Mouse (Mus musculus) embryonic facial prominence, embryonic 15.5 days (tissue): ENCODE measurements around the gene Dchs1. TPM values are rescaled to one million over a fixed set of nuclear protein-coding genes. Genes with fewer than 3 reads are reported as not detected.

Experiments
- ATAC-seq: fragments of 200-750 bp; cut with Nextera tagmentation; 2 replicates; pipeline ENCODE4 v1.8.0; 2017; ENCODE audit warnings: low read depth, moderate TSS enrichment; ENCODE audit not compliant: insufficient number of reproducible peaks, low FRiP score, low TSS enrichment
- H3K27ac ChIP-seq: fragments of 300-500 bp; sonication (generic); replicated peaks from 2 replicates; pipeline ENCODE4 v1.5.1; 2015; ENCODE audit warnings: mild to moderate bottlenecking, inconsistent platforms
- H3K27me3 ChIP-seq: fragments of 300-500 bp; sonication (generic); 2 replicates; pipeline ENCODE4 v1.6.1; 2015; ENCODE audit warnings: inconsistent platforms
- H3K36me3 ChIP-seq: fragments of 300-500 bp; sonication (generic); 2 replicates; pipeline ENCODE4 v1.6.1; 2015; ENCODE audit warnings: mild to moderate bottlenecking, inconsistent platforms
- H3K4me1 ChIP-seq: fragments of 300-500 bp; sonication (generic); 2 replicates; pipeline ENCODE4 v1.6.1; 2015; ENCODE audit warnings: inconsistent platforms
- H3K4me2 ChIP-seq: fragments of 300-500 bp; sonication (generic); replicated peaks from 2 replicates; pipeline ENCODE4 v1.6.1; 2015; ENCODE audit warnings: mild to moderate bottlenecking, inconsistent platforms
- H3K4me3 ChIP-seq: fragments of 300-500 bp; sonication (generic); replicated peaks from 2 replicates; pipeline ENCODE4 v1.5.1; 2015; ENCODE audit warnings: mild to moderate bottlenecking, inconsistent platforms
- H3K9ac ChIP-seq: fragments of 300-500 bp; sonication (generic); 2 replicates; pipeline ENCODE4 v1.6.1; 2015; ENCODE audit warnings: inconsistent platforms
- H3K9me3 ChIP-seq: fragments of 300-500 bp; sonication (generic); replicated peaks from 2 replicates; pipeline ENCODE4 v1.6.1; 2016; ENCODE audit warnings: inconsistent platforms
- WGBS: fragments of 180-500 bp; shearing (Covaris S2); methylation state at CpG from one replicate; pipeline ENCODE4 v1.1.7; 2015; 5-methylcytosine and 5-hydroxymethylcytosine counted together
- polyA plus RNA-seq: library from polyadenylated mRNA; unstranded; fragments of >200 nt; fragmentation: Nextera tagmentation; extraction: Ambion mirVana; gene quantifications from 2 replicates; pipeline ENCODE4 v1.2.1, GENCODE M21; 2015

Gene Dchs1
- polyA plus RNA-seq, 1 experiment from 2014 or later: 15.5 TPM

DNA sequence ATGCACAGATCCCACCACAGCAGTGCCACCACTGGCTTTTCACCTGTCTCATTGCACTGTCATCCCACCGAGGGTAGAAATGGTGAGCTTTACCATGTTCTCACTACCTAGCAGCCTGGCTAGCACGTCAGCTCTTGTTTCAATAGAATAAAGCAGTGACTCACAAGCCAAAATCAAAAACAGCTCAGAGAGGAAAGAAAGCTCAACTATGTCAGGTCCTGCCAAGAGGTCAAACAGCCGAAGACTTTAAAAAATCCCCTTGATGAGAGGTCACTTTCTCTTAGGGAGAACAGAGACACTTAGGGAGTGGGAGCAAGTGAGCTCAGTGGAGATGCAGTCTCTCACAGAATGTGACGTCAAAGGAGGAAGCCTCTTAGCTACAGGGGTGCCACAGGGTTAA is 3.6 kb downstream of the Dchs1 start:
- Histone ChIP-seq H3K9ac (no peak overlapping the region), H3K27me3 (no peaks in the 10 kb centered on the region), H3K9me3 (no peaks in the 10 kb centered on the region), H3K4me1 (peaks cover 58% of the 10 kb centered on the region), H3K4me3 (0 out of 2 replicates have a peak overlapping the region, but pooled peaks have one; percentile 4), H3K36me3 (peaks cover 17% of the 10 kb centered on the region), H3K27ac (no peak overlapping the region), H3K4me2 (no peak overlapping the region; the same call in 1 of the 2 replicates)
- ATAC-seq: no peak
- WGBS: 32% methylated on average over 4 of the region's 4 CpGs

GRCm38 (mm10) chr7:105778553-105779265 is 8.7 kb downstream of the Dchs1 start:
- Histone ChIP-seq H3K4me3 (peak overlapping the region; percentile 35), H3K9me3 (no peaks in the 10 kb centered on the region), H3K4me2 (peak overlapping the region; percentile 46), H3K27me3 (no peaks in the 10 kb centered on the region), H3K27ac (peak overlapping the region; percentile 95), H3K36me3 (peaks cover 17% of the 10 kb centered on the region), H3K9ac (peak overlapping the region; percentile 12; the same call in 1 of the 2 replicates), H3K4me1 (peaks cover 52% of the 10 kb centered on the region)
- 5% methylated on average over 4 of the region's 4 CpGs for WGBS
- ATAC-seq: peak; percentile 92

DNA sequence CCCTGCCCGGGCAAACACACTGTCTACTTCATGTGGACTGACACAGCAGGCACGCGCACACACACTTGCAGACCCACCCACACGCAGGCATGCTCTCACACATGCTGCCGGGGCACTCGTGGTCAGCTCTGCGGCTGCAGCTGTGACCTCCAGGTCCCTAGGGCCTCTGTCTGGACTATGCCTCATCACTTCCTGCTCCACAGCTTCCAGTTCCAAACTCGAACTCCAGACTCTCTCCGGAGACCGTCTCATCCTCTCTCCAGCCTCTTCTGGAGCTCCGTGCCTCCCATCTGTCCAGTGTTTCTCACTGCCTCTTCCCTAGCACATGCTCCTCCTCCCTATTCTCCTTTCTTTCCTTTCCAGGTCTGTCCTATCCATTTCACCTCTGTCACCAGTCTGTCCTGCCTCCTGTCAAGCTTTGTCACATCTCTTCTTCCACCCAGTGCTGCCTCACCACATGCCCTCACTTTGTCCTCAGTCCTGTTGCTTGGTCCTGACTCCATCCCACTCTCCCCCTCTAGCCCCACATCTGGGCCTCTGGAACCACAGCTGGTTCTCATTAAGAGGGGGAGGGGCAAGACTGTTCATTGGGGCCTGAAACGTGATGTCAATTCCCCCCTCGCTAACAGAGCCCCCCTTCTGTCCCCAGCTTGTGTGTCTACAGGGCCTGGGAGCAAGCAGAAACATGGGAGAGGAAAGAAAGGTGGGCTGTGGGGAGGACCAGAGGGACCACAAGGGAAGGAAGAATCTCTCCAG is 9.5 kb downstream of the Dchs1 start:
- Histone ChIP-seq H3K4me1 (peaks cover 50% of the 10 kb centered on the region), H3K9ac (0 out of 2 replicates have a peak overlapping the region, but pooled peaks have one; percentile 2), H3K4me2 (peak overlapping the region; percentile 46), H3K27me3 (no peaks in the 10 kb centered on the region), H3K27ac (peak overlapping the region; percentile 95), H3K9me3 (no peaks in the 10 kb centered on the region), H3K36me3 (peaks cover 22% of the 10 kb centered on the region), H3K4me3 (peak overlapping the region; percentile 35)
- 22% methylated on average over 13 of the region's 13 CpGs for WGBS
- ATAC-seq: peak; percentile 89

DNA sequence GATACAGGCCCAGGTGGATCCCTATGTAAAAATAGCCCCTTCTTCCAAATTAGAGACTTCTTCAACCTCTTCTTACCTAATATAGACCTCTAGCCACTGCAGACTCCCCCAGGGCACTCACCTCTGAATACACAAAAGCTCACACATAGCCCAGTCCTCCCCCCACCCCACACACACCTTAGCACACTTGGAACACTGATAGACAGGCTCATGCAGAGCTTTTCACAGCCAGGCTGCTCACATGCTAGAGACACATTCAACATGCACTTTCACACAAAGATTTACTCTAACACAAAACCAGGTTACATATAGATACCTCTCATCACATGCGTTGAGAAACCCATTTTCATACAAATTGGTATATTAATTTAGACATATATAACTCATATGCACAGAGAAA is 10.1 kb downstream of the Dchs1 start:
- no peak overlapping the region for H3K9ac ChIP-seq
- peak overlapping the region; percentile 46 for H3K4me2 ChIP-seq
- peak overlapping the region; percentile 95 for H3K27ac ChIP-seq
- H3K36me3 ChIP-seq: peaks cover 28% of the 10 kb centered on the region
- H3K27me3 ChIP-seq: no peaks in the 10 kb centered on the region
- H3K9me3 ChIP-seq: no peaks in the 10 kb centered on the region
- WGBS: 80% methylated on average over 1 of the region's 1 CpGs
- peak overlapping the region; percentile 35 for H3K4me3 ChIP-seq
- ATAC-seq: no peak
- H3K4me1 ChIP-seq: peaks cover 50% of the 10 kb centered on the region

DNA sequence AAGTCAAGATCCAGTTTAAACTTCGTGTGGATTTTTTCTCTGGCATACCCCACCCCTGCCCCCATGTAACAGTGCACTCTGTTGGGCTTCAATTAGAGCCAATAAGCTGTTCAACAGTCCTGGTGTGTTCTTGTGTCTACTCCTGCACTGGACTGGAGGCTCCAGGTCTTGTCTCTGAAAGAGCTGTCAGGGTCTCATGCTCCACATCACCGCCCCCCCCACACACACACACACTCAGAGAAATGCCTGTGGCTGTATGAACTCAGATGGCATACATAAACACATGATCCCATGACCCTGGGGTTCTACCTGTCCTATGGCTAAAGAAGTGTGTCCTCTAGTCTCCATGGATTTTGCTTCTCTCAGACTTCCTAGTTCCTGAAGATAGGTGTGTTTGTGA is 11.4 kb downstream of the Dchs1 start:
- peaks cover 54% of the 10 kb centered on the region for H3K4me1 ChIP-seq
- ATAC-seq: no peak

GRCm38 (mm10) chr7:105774661-105775060 is 12.8 kb downstream of the Dchs1 start:
- H3K4me1 ChIP-seq: peaks cover 45% of the 10 kb centered on the region
- H3K9ac ChIP-seq: no peak overlapping the region
- no peaks in the 10 kb centered on the region for H3K27me3 ChIP-seq
- WGBS: 46% methylated on average over 7 of the region's 8 CpGs
- no peaks in the 10 kb centered on the region for H3K9me3 ChIP-seq
- no peak overlapping the region for H3K4me3 ChIP-seq
- H3K36me3 ChIP-seq: peaks cover 34% of the 10 kb centered on the region
- H3K27ac ChIP-seq: no peak overlapping the region
- no peak overlapping the region for H3K4me2 ChIP-seq
- no peak for ATAC-seq

More for the DNA sequence above, 11.4 kb downstream of the Dchs1 start:
- H3K27ac ChIP-seq: no peak overlapping the region
- no peaks in the 10 kb centered on the region for H3K9me3 ChIP-seq
- no peaks in the 10 kb centered on the region for H3K27me3 ChIP-seq
- no peak overlapping the region for H3K4me2 ChIP-seq
- 79% methylated on average over 2 of the region's 2 CpGs for WGBS
- peaks cover 32% of the 10 kb centered on the region for H3K36me3 ChIP-seq
- no peak overlapping the region for H3K9ac ChIP-seq
- H3K4me3 ChIP-seq: no peak overlapping the region

DNA sequence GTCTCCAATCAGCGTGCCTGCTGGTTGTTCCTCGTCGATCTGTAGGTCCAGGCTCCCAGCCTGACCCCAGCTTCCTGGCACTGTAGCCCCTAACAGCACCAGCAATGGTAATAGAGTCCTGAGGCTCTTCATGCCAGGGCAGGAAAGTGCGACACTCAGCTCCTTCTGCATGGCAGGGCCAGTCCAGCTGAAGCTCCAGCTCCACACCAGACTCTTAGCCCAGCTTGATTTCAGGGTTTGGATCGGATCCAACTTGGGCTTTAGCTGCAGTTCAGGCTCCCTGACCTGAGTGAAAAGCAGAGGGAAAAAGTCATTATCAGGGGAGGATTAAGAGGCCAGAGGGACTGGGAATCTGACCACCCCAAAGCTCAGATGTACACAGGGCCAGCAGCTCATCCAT is 14.4 kb downstream of the Dchs1 start:
- Histone ChIP-seq H3K27ac (no peak overlapping the region), H3K4me3 (no peak overlapping the region), H3K4me1 (peaks cover 33% of the 10 kb centered on the region), H3K9ac (no peak overlapping the region), H3K36me3 (peaks cover 40% of the 10 kb centered on the region), H3K9me3 (no peaks in the 10 kb centered on the region), H3K27me3 (no peaks in the 10 kb centered on the region), H3K4me2 (no peak overlapping the region)
- WGBS: 85% methylated on average over 5 of the region's 5 CpGs
- ATAC-seq: no peak

DNA sequence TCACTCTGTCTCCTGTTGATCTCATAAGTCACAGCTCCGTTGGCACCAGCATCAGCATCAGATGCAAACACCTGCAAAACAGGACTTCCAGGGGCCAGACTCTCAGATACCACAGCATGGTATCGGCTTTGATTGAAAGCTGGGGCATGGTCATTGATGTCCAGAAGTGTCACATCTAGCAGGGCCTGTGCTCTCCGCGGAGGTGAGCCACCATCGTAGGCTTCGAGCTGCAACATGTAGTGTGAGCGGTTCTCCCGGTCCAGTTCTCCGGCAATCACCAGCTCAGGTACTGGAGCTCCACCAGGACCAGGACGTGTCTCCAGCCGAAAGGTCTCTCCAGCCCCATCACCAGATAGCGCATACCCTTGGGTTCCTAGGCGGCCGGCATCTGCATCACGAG is 15.1 kb downstream of the Dchs1 start:
- 94% methylated on average over 15 of the region's 15 CpGs for WGBS
- no peak overlapping the region for H3K9ac ChIP-seq
- no peak for ATAC-seq
- H3K4me3 ChIP-seq: no peak overlapping the region
- peaks cover 41% of the 10 kb centered on the region for H3K36me3 ChIP-seq
- no peak overlapping the region for H3K27ac ChIP-seq
- H3K27me3 ChIP-seq: no peaks in the 10 kb centered on the region
- H3K4me1 ChIP-seq: peaks cover 34% of the 10 kb centered on the region
- no peak overlapping the region for H3K4me2 ChIP-seq
- H3K9me3 ChIP-seq: no peaks in the 10 kb centered on the region

- H3K9ac ChIP-seq: no peak overlapping the region
- no peak overlapping the region for H3K4me2 ChIP-seq
- H3K27me3 ChIP-seq: no peaks in the 10 kb centered on the region
- ATAC-seq: no peak
- H3K27ac ChIP-seq: no peak overlapping the region
- no peak overlapping the region for H3K4me3 ChIP-seq
- H3K4me1 ChIP-seq: peaks cover 20% of the 10 kb centered on the region
- 79% methylated on average over 3 of the region's 3 CpGs for WGBS
- H3K36me3 ChIP-seq: peaks cover 60% of the 10 kb centered on the region
- no peaks in the 10 kb centered on the region for H3K9me3 ChIP-seq
Observed at GRCm38 (mm10) chr7:105769959-105770358, 17.5 kb downstream of the Dchs1 start.

- no peak for ATAC-seq
- H3K9ac ChIP-seq: no peak overlapping the region
- WGBS: 33% methylated on average over 6 of the region's 6 CpGs
- 0 out of 2 replicates have a peak overlapping the region, but pooled peaks have one; percentile 28 for H3K27ac ChIP-seq
- no peak overlapping the region for H3K4me2 ChIP-seq
- H3K36me3 ChIP-seq: peaks cover 75% of the 10 kb centered on the region
- no peaks in the 10 kb centered on the region for H3K27me3 ChIP-seq
- peaks cover 15% of the 10 kb centered on the region for H3K4me1 ChIP-seq
- no peak overlapping the region for H3K4me3 ChIP-seq
- H3K9me3 ChIP-seq: no peaks in the 10 kb centered on the region
Observed at GRCm38 (mm10) chr7:105767729-105768165, 19.7 kb downstream of the Dchs1 start.

- Histone ChIP-seq H3K9me3 (no peaks in the 10 kb centered on the region), H3K9ac (no peak overlapping the region), H3K4me1 (peaks cover 12% of the 10 kb centered on the region), H3K27ac (no peak overlapping the region), H3K4me2 (no peak overlapping the region), H3K36me3 (peaks cover 71% of the 10 kb centered on the region), H3K4me3 (no peak overlapping the region), H3K27me3 (no peaks in the 10 kb centered on the region)
- WGBS: 85% methylated on average over 11 of the region's 11 CpGs
- ATAC-seq: no peak
Observed at GRCm38 (mm10) chr7:105764331-105764730, 23.1 kb downstream of the Dchs1 start.
